Mouse (Mus musculus) heart, embryonic 14.5 days (tissue): ENCODE measurements around the gene Carm1. TPM values are rescaled to one million over a fixed set of nuclear protein-coding genes. Genes with fewer than 3 reads are reported as not detected.
A peak's percentile ranks its signal among the peaks of the same experiment; 100 is the strongest.

Source experiments
- ATAC-seq: fragments of 200-750 bp; cut with Nextera tagmentation; 2 replicates; pipeline ENCODE4 v1.8.0; 2017; ENCODE audit warnings: low read depth, moderate TSS enrichment; ENCODE audit not compliant: insufficient number of reproducible peaks, insufficient read depth, low FRiP score
- H3K27ac ChIP-seq, 2 experiments: fragments of 200-500 bp in 1 of 2; fragments of 300-500 bp in 1 of 2; sonication (generic) in 1 of 2; replicated peaks in 1 of 2; 2 replicates each; pipeline ENCODE4 v1.5.1; 2012 to 2014; ENCODE audit warnings: low read depth in 2 of 2, low read length in 2 of 2, control low read depth in 1 of 2, mild to moderate bottlenecking in 1 of 2, mixed read lengths in 1 of 2; ENCODE audit not compliant: control insufficient read depth in 1 of 2, insufficient read depth in 1 of 2
- H3K27me3 ChIP-seq: fragments of 300-500 bp; sonication (generic); 2 replicates; pipeline ENCODE4 v1.6.1; 2014; ENCODE audit warnings: mild to moderate bottlenecking, low read length, control low read depth; ENCODE audit not compliant: control insufficient read depth, insufficient read depth
- H3K36me3 ChIP-seq: fragments of 300-500 bp; sonication (generic); 2 replicates; pipeline ENCODE4 v1.6.1; 2014; ENCODE audit warnings: mild to moderate bottlenecking, control low read depth, low read length, mixed read lengths; ENCODE audit not compliant: control insufficient read depth, insufficient read depth
- H3K4me1 ChIP-seq, 2 experiments: fragments of 200-500 bp in 1 of 2; fragments of 300-500 bp in 1 of 2; sonication (generic) in 1 of 2; 2 replicates each; pipeline ENCODE4 v1.6.1; 2012 to 2014; ENCODE audit warnings: low read length in 2 of 2, control low read depth in 1 of 2, mixed read lengths in 1 of 2; ENCODE audit not compliant: control insufficient read depth in 2 of 2, insufficient read depth in 2 of 2
- H3K4me2 ChIP-seq: fragments of 300-500 bp; sonication (generic); 2 replicates; pipeline ENCODE4 v1.6.1; 2014; ENCODE audit warnings: mild to moderate bottlenecking, low read length
- H3K4me3 ChIP-seq, 2 experiments: fragments of 200-500 bp in 1 of 2; fragments of 300-500 bp in 1 of 2; sonication (generic) in 1 of 2; 2 replicates each; pipeline ENCODE4 v1.5.1; 2012 to 2014; ENCODE audit warnings: low read length in 2 of 2, mild to moderate bottlenecking in 2 of 2, control low read depth in 1 of 2, low read depth in 1 of 2, moderate library complexity in 1 of 2; ENCODE audit not compliant: control insufficient read depth in 1 of 2, insufficient read depth in 1 of 2
- H3K9ac ChIP-seq: fragments of 300-500 bp; sonication (generic); 2 replicates; pipeline ENCODE4 v1.6.1; 2014; ENCODE audit warnings: mild to moderate bottlenecking, low read length
- H3K9me3 ChIP-seq: fragments of 300-500 bp; sonication (generic); 2 replicates; pipeline ENCODE4 v1.6.1; 2016; ENCODE audit warnings: low read length, control low read depth; ENCODE audit not compliant: control insufficient read depth
- WGBS: fragments of 180-500 bp; shearing (Covaris S2); extraction: QIAGEN DNeasy Blood & Tissue Kit; methylation state at CpG from one replicate; pipeline ENCODE4 v1.1.7; 2014; 5-methylcytosine and 5-hydroxymethylcytosine counted together
- polyA plus RNA-seq: library from polyadenylated mRNA; unstranded; fragments of >200 nt; fragmentation: Nextera tagmentation; extraction: Ambion mirVana; gene quantifications from 2 replicates; pipeline ENCODE4 v1.2.1, GENCODE M21; 2014

The Carm1 gene
- polyA plus RNA-seq, 1 experiment from 2014 or later, result 38.1 TPM

DNA sequence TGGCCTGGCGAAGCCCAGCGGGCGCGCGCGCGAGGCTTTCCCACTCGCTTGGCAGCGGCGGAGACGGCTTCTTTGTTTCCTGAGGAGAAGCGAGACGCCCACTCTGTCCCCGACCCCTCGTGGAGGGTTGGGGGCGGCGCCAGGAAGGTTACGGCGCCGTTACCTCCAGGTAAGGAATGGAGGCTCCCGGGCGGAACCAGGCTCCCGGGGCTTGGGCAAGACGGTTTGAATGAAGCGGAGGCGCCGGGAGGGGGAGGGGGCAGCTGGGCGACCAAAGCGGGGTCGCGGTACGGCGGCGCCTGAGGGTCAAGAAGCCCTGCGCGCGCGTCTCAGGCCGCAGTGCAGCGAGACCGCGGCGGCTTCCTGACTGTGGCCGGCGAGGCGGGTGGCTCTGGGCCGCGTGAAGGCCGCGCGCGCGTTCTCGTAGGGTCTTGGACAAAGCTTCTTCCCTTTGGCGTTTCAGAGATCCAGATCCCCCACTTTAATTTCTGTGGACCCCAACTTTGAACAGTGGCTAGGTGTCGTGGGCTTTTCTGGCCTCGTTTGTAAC is 69.6 kb downstream of the Carm1 start:
- H3K36me3 ChIP-seq, result no peaks in the 10 kb centered on the region
- peak overlapping the region; percentile 80 to 82 for H3K4me3 ChIP-seq
- H3K4me1 ChIP-seq, result peaks cover 3 to 7% of the 10 kb centered on the region in 2 experiments; a peak in 1 of 4 replicates
- peak; percentile 74 for ATAC-seq
- peak overlapping the region; percentile 94 for H3K9ac ChIP-seq
- under 1% methylated on average over 57 of the region's 57 CpGs for WGBS
- peak overlapping the region; percentile 80 for H3K4me2 ChIP-seq
- peak overlapping the region; percentile 96 for H3K27ac ChIP-seq
- H3K27me3 ChIP-seq, result no peaks in the 10 kb centered on the region
- H3K9me3 ChIP-seq, result no peaks in the 10 kb centered on the region

DNA sequence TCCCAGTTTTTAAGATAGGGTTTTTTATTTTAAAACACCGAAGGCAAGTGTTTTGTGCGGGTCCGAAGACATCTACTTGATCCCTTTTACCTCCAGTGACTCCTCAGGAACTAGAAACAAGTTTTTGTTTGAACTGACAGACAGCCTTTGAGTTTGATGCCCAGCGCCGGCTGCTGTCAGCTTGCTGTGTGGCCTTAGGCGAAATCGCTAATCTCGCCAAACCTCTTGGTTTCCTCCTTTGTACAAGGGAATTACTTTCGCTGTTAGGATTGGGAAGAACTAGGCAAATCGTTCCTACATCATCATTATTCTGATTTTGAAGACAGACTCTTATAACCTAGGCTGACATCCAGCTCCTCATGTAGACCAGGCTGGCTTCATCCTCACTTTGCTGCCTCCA is 70.4 kb downstream of the Carm1 start:
- WGBS, result 9% methylated on average over 10 of the region's 10 CpGs
- no peaks in the 10 kb centered on the region for H3K27me3 ChIP-seq
- peak overlapping the region; percentile 80 to 82 for H3K4me3 ChIP-seq
- H3K9me3 ChIP-seq, result no peaks in the 10 kb centered on the region
- H3K9ac ChIP-seq, result peak overlapping the region; percentile 94
- peak overlapping the region; percentile 96 for H3K27ac ChIP-seq
- no peaks in the 10 kb centered on the region for H3K36me3 ChIP-seq
- H3K4me1 ChIP-seq, result peaks cover 3 to 7% of the 10 kb centered on the region in 2 experiments; a peak in 1 of 4 replicates
- H3K4me2 ChIP-seq, result peak overlapping the region; percentile 80
- no peak for ATAC-seq

DNA sequence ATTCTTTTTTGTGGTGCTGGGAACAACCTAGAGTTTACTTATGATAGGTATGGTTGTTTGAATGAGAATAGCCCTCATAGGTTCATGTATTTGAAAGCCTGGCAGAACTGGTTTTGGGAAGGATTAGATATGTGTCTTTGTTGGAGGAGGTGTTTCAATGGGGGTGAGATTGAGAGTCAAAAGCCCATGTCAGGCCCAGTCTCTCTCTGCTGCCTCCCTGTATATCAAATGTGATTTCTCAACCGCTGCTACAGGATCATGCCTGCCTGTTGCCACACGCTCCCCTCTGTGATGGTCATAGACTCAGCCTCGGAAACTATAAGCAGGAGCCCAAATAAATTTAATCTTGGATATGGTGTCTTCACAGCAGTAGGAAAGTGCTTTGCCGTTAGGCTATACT is 73.5 kb downstream of the Carm1 start:
- no peaks in the 10 kb centered on the region for H3K27me3 ChIP-seq
- WGBS, result 87% methylated on average over 4 of the region's 4 CpGs
- H3K27ac ChIP-seq, result no peak overlapping the region
- H3K9me3 ChIP-seq, result no peaks in the 10 kb centered on the region
- no peak overlapping the region for H3K9ac ChIP-seq
- peaks cover 3 to 13% of the 10 kb centered on the region in 2 experiments; a peak in 2 of 4 replicates for H3K4me1 ChIP-seq
- H3K4me2 ChIP-seq, result no peak overlapping the region
- no peaks in the 10 kb centered on the region for H3K36me3 ChIP-seq
- ATAC-seq, result no peak
- H3K4me3 ChIP-seq, result no peak overlapping the region

DNA sequence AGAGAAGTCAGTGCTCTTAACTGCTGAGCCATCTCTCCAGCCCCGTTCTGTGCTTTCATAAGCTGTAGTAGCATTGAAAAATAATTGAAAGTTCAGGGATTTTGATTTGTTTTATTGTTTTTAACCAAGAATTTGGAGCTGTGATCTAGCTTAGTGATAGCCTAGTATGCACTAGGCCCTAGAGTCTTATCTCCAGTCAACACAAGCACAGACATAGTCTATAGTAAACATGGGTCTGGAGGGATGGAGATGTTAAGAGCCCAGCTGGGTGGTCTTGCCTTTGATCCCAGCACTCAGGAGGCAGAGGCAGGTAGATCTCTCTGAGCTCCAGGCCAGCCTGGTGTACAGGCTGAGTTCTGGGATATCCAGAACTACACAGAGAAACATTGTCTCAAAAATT is 76.0 kb downstream of the Carm1 start:
- no peak overlapping the region for H3K9ac ChIP-seq
- H3K9me3 ChIP-seq, result no peaks in the 10 kb centered on the region
- H3K27me3 ChIP-seq, result no peaks in the 10 kb centered on the region
- H3K27ac ChIP-seq, result no peak overlapping the region
- no peak overlapping the region for H3K4me3 ChIP-seq
- peaks cover 0 to 10% of the 10 kb centered on the region in 2 experiments; a peak in 1 of 4 replicates for H3K4me1 ChIP-seq
- H3K4me2 ChIP-seq, result no peak overlapping the region
- 94% methylated on average over 1 of the region's 1 CpGs for WGBS
- no peak for ATAC-seq
- H3K36me3 ChIP-seq, result no peaks in the 10 kb centered on the region

DNA sequence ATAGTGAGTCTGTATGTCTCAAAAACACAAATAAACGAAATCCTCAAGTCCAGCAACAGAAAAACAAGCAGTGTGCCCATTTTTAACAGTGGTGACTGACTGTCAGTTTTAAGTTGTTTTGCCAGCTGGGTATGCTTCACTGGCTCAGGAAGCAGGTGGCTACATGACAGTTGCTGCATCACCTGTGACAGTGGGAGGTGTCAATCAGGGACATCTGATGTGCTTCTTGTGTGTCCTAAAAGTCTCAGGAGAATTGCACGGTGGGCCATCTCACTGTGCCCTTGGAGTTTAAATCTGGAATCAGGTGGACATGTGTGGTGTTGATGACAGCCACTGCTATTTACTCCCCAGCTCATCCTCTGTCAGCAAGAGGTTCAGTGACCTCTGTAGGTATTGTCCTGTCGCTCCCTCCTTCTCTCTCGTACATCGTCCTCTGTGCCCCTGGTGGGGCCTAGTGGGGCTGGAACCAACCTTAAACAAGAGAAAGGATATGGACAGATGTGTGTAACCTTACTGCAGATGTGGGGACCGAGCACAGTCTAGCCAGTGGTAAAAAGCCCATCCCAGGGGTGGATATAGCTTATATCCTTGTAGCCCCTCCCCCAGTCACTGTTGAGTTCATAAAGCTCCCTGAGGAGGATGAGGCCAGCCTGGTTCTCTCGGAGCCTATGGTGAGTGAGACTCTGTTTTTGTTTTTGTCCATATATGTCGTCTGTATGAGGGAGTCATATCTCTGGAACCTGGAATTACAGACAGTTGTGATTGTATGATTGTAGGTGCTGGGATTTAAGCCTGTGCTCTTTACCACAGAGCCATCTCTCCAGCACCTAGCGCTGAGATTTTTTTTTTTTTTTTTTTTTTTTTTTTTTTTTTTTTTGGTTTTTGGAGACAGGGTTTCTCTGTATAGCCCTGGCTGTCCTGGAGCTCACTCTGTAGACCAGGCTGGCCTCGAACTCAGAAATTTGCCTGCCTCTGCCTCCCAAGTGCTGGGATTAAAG is 78.9 kb downstream of the Carm1 start:
- ATAC-seq, result no peak
- no peak overlapping the region for H3K27ac ChIP-seq

DNA sequence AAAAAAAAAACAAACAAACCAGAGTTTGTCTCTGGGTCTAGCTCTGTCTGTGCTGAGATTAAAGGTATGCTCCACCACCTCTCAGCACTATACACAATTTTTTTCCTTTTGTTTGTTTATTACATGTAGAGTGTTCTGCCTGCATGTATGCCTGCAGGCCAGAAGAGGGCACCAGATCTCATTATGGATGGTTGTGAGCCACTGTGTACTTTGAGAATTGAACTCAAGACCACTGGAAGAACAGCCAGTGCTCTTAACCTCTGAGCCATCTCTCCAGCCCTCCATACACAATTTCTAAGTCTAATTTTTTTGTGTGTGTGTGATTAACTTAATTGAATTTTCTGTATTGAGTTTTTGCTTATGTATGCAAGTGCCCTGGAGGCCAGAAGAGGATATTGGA is 79.9 kb downstream of the Carm1 start:
- Histone ChIP-seq H3K4me2 (no peak overlapping the region), H3K4me3 (no peak overlapping the region), H3K27ac (no peak overlapping the region), H3K9me3 (no peaks in the 10 kb centered on the region), H3K36me3 (no peaks in the 10 kb centered on the region; the same call in 1 of the 2 replicates), H3K27me3 (no peaks in the 10 kb centered on the region), H3K4me1 (peaks cover 0 to 9% of the 10 kb centered on the region in 2 experiments; a peak in 1 of 4 replicates), H3K9ac (no peak overlapping the region)
- ATAC-seq, result no peak

More for the DNA sequence above, 78.9 kb downstream of the Carm1 start:
- Histone ChIP-seq H3K36me3 (no peaks in the 10 kb centered on the region), H3K4me1 (peaks cover 0 to 9% of the 10 kb centered on the region in 2 experiments; a peak in 1 of 4 replicates), H3K4me2 (no peak overlapping the region), H3K27me3 (no peaks in the 10 kb centered on the region), H3K9ac (no peak overlapping the region), H3K4me3 (no peak overlapping the region), H3K9me3 (no peaks in the 10 kb centered on the region)
- 87% methylated on average over 10 of the region's 10 CpGs for WGBS

DNA sequence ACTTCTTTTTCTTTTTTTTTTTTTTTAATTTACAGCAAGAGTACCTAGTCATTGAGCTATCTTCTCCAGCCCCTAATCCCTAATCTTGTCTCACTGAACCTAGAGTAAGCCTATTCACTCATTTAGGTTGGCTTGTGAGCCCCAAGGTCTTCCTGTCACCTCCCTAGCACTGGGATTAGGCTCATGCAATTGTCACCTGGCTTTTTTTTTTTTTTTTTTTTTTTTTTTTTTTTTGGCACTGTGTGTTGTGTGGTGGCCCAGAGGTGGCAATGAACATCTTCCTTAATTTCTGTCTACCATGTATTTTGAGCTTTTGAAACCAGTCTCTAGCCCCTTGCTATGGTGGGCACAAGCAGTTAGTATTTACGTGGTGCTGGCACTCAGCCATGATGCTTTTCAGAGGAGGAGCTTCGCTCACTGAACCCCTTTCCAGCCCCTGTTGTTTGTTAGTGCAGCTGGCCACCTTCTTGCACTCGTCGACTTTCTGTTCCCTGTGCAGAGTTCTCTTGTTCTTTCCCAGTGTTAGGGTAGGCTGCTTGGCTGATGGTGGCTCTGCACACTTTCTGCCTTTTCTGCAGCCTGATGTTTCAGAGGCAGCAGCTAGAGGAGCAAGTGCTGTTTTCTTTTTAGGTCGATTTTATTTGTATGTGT is 80.6 kb downstream of the Carm1 start:
- Histone ChIP-seq H3K4me2 (no peak overlapping the region), H3K27ac (no peak overlapping the region), H3K4me3 (no peak overlapping the region), H3K9me3 (no peaks in the 10 kb centered on the region), H3K27me3 (no peaks in the 10 kb centered on the region), H3K9ac (peak overlapping the region; percentile 25; the same call in 1 of the 2 replicates), H3K36me3 (no peaks in the 10 kb centered on the region; the same call in 1 of the 2 replicates), H3K4me1 (peaks cover 0 to 9% of the 10 kb centered on the region in 2 experiments; a peak in 1 of 4 replicates)
- 74% methylated on average over 5 of the region's 5 CpGs for WGBS
- ATAC-seq, result no peak
